In genomic region chr4:82804019-82804418, GRCm38 (mm10) we compare ENCODE assay signal across 9 mouse cellular contexts. TPM values are rescaled to one million over a fixed set of nuclear protein-coding genes. Genes with fewer than 3 reads are reported as not detected.
DNase-seq lines count a peak whose midpoint lies in the region; ATAC-seq and TF ChIP-seq lines count a peak whose summit lies in the region.
"Had no signal": no experiment of that assay in that cellular context is flagged by ENCODE, and none has a peak within 500 bp of the region (broad histone marks: within the 10 kb centered on the region; RNA-seq: fewer than 3 reads in every experiment).

No protein-coding gene starts in this region.

- TF ChIP-seq CTCF in layer of hippocampus, adult 2 months (conservative IDR thresholded peaks at IDR 0.05): peak; percentile 85

- H3K27me3 ChIP-seq in embryonic facial prominence, embryonic 11.5 days (ENCODE audit: control insufficient read depth, insufficient read depth, low read length): no peaks in the 10 kb centered on the region
- no peaks in the 10 kb centered on the region for H3K27me3 ChIP-seq in embryonic facial prominence, embryonic 10.5 days (replicated peaks; ENCODE audit: low read depth, poor library complexity, severe bottlenecking)
- no peaks in the 10 kb centered on the region for H3K27me3 ChIP-seq in embryonic facial prominence, embryonic 14.5 days (replicated peaks; ENCODE audit: control insufficient read depth, insufficient read depth, low read length)

- no peak overlapping the region for H3K4me3 ChIP-seq in embryonic facial prominence, embryonic 11.5 days (ENCODE audit: low read depth, low read length)
- no peak overlapping the region for H3K4me3 ChIP-seq in embryonic facial prominence, embryonic 10.5 days
- H3K4me3 ChIP-seq in layer of hippocampus, adult 2 months: no peak overlapping the region
- no peak overlapping the region for H3K4me3 ChIP-seq in embryonic facial prominence, embryonic 14.5 days (ENCODE audit: low read depth, low read length)

- no peaks in the 10 kb centered on the region for H3K36me3 ChIP-seq in embryonic facial prominence, embryonic 11.5 days (replicated peaks; ENCODE audit: control insufficient read depth, insufficient read depth, low read depth, low read length)
- peaks cover 4% of the 10 kb centered on the region; the same call in 1 of the 2 replicates for H3K36me3 ChIP-seq in embryonic facial prominence, embryonic 10.5 days (replicated peaks)
- no peaks in the 10 kb centered on the region for H3K36me3 ChIP-seq in embryonic facial prominence, embryonic 14.5 days (ENCODE audit: control insufficient read depth, insufficient read depth, low read length)

- 45% methylated on average over 2 of the region's 2 CpGs for whole genome bisulfite sequencing in embryonic facial prominence, embryonic 11.5 days
- WGBS in embryonic facial prominence, embryonic 10.5 days: 39% methylated on average over 2 of the region's 2 CpGs
- 45% methylated on average over 2 of the region's 2 CpGs for WGBS in embryonic facial prominence, embryonic 14.5 days

- no peaks in the 10 kb centered on the region for H3K9me3 ChIP-seq in embryonic facial prominence, embryonic 11.5 days (replicated peaks; ENCODE audit: control insufficient read depth, low read length)
- H3K9me3 ChIP-seq in embryonic facial prominence, embryonic 10.5 days: no peaks in the 10 kb centered on the region
- no peaks in the 10 kb centered on the region for H3K9me3 ChIP-seq in embryonic facial prominence, embryonic 14.5 days (ENCODE audit: control insufficient read depth, low read length)

- no peak for ATAC-seq in embryonic facial prominence, embryonic 11.5 days (replicated peaks; ENCODE audit: insufficient number of reproducible peaks, low FRiP score, low TSS enrichment, low read depth)
- no peak for ATAC-seq in embryonic facial prominence, embryonic 14.5 days (ENCODE audit: low read depth)

- H3K4me2 ChIP-seq in embryonic facial prominence, embryonic 11.5 days (ENCODE audit: low read depth, low read length): no peak overlapping the region
- H3K4me2 ChIP-seq in embryonic facial prominence, embryonic 14.5 days (ENCODE audit: low read depth, low read length): no peak overlapping the region

- no peak overlapping the region for H3K27ac ChIP-seq in embryonic facial prominence, embryonic 11.5 days (replicated peaks; ENCODE audit: low read depth, low read length)
- no peak overlapping the region for H3K27ac ChIP-seq in embryonic facial prominence, embryonic 10.5 days (replicated peaks)
- no peak overlapping the region for H3K27ac ChIP-seq in layer of hippocampus, adult 2 months
- no peak overlapping the region for H3K27ac ChIP-seq in embryonic facial prominence, embryonic 14.5 days (replicated peaks; ENCODE audit: low read depth, low read length)

- H3K9ac ChIP-seq in embryonic facial prominence, embryonic 11.5 days (replicated peaks; ENCODE audit: low read length): no peak overlapping the region
- no peak overlapping the region for H3K9ac ChIP-seq in embryonic facial prominence, embryonic 14.5 days (ENCODE audit: low read depth, low read length)

- DNase-seq in embryonic facial prominence, embryonic 11.5 days (ENCODE audit: low spot score): peak; percentile 58
- DNase-seq in embryonic facial prominence, embryonic 10.5 days (ENCODE audit: low spot score): no peak
- DNase-seq in layer of hippocampus, adult 2 months (ENCODE audit: low spot score in 2 of 2): no peak
- no peak for DNase-seq in layer of hippocampus, postnatal 25 days (ENCODE audit: extremely low spot score in 1 of 2, low spot score in 1 of 2)
- DNase-seq in ES-CJ7 (ENCODE audit: low read depth, low spot score): peak; percentile 34
- DNase-seq in embryonic facial prominence, embryonic 14.5 days (ENCODE audit: low spot score): peak; percentile 58
- no peak for DNase-seq in urinary bladder, adult 18-20 months (ENCODE audit: low spot score in 2 of 2)
- DNase-seq in layer of hippocampus, adult 11-12 months (ENCODE audit: low spot score): no peak
- DNase-seq: heart, postnatal 36 days had no signal

- H3K4me1 ChIP-seq in embryonic facial prominence, embryonic 11.5 days (ENCODE audit: control insufficient read depth, insufficient read depth, low read length): no peaks in the 10 kb centered on the region
- H3K4me1 ChIP-seq in embryonic facial prominence, embryonic 10.5 days: no peaks in the 10 kb centered on the region
- H3K4me1 ChIP-seq in embryonic facial prominence, embryonic 14.5 days (ENCODE audit: control insufficient read depth, insufficient read depth, low read length): no peaks in the 10 kb centered on the region

RNA-seq across cellular contexts. Expression of gene Zdhhc21, which starts 55.7 kb away (rescaled TPM):
- polyA plus RNA-seq in embryonic facial prominence, embryonic 11.5 days (2014; fragmentation: Nextera tagmentation; extraction: Ambion mirVana): 11.5 and 13.8 TPM in 2 replicates
- polyA plus RNA-seq in embryonic facial prominence, embryonic 10.5 days (2016; fragmentation: Nextera tagmentation; extraction: Ambion mirVana): 13.5 and 14.0 TPM in 2 replicates
- 10 to 100 TPM; 45.6 to 45.7 TPM for total RNA-seq in layer of hippocampus, adult 2 months (2021)
- 10 to 100 TPM; 40.4 to 41.0 TPM for total RNA-seq in layer of hippocampus, postnatal 25 days (2021)
- polyA plus RNA-seq in embryonic facial prominence, embryonic 14.5 days (2014; fragmentation: Nextera tagmentation; extraction: Ambion mirVana): 13.4 and 15.1 TPM in 2 replicates

Comparison
In these comparisons a context has a peak if more than half of its experiments do, and no peak if none do; other contexts are left out.
1. DNase-seq: peak in embryonic facial prominence, embryonic 11.5 days (single experiment), ES-CJ7 (single experiment) and embryonic facial prominence, embryonic 14.5 days (single experiment); none in embryonic facial prominence, embryonic 10.5 days (single experiment), layer of hippocampus, adult 2 months (0 of 2), layer of hippocampus, postnatal 25 days (0 of 2), urinary bladder, adult 18-20 months (0 of 2) and layer of hippocampus, adult 11-12 months (single experiment).